15 mouse cellular contexts compared by ENCODE assay signal in the genomic region with DNA sequence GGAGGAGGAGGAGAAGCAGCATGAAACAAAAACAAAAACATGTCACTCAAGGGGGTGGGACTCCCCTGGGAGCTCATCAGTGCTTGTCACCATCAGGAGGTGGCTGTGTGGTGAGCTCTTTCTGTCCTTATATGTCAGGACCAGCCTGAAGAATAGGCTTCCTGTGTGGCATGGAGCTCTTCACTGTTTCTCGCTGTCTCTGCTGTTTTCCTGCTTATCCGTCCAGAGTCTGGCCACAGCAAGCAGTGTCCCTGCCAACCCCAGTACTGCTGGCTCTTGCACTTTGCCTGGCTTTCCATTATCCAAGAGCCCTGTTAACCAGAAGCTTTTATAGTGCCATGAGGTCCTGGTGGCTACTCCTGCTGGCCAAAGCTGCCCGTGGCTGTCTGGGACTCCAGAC.
A peak's percentile ranks its signal among the peaks of the same experiment; 100 is the strongest.
DNase-seq lines count a peak whose midpoint lies in the region; ATAC-seq lines count a peak whose summit lies in the region.
"Had no signal": no experiment of that assay in that cellular context is flagged by ENCODE, and none has a peak within 500 bp of the region (broad histone marks: within the 10 kb centered on the region; RNA-seq: fewer than 3 reads in every experiment).

No protein-coding gene starts in this region.

- H3K4me1 ChIP-seq in kidney, embryonic 14.5 days (ENCODE audit: control insufficient read depth, insufficient read depth, low read length): no peaks in the 10 kb centered on the region
- H3K4me1 ChIP-seq in kidney, embryonic 16.5 days (ENCODE audit: insufficient read depth, low read length): 0 out of 2 replicates have a peak, but pooled peaks cover 3% of the 10 kb centered on the region
- no peaks in the 10 kb centered on the region for H3K4me1 ChIP-seq in forebrain, embryonic 11.5 days (replicated peaks; ENCODE audit: control insufficient read depth, insufficient read depth, low read length)
- H3K4me1 ChIP-seq: limb, embryonic 15.5 days had no signal

- intact Hi-C loops in gastrocnemius, postnatal 14 days (cut with DNase I; ENCODE audit: low total_unique reads): loop anchor here (10.0 kb wide), 1 partner anchor 532 kb away; no protein-coding TSS in a partner anchor

- 25% methylated on average over 3 of the region's 3 CpGs for WGBS in kidney, embryonic 14.5 days
- 29% methylated on average over 3 of the region's 3 CpGs for WGBS in kidney, embryonic 16.5 days
- 42% methylated on average over 3 of the region's 3 CpGs for WGBS in forebrain, embryonic 11.5 days

- H3K27me3 ChIP-seq in kidney, embryonic 14.5 days (ENCODE audit: control insufficient read depth, insufficient read depth, low read length): no peaks in the 10 kb centered on the region
- H3K27me3 ChIP-seq in kidney, embryonic 16.5 days (ENCODE audit: insufficient read depth, low read length): no peaks in the 10 kb centered on the region
- no peaks in the 10 kb centered on the region for H3K27me3 ChIP-seq in forebrain, embryonic 11.5 days (ENCODE audit: control insufficient read depth, insufficient read depth, low read length)
- H3K27me3 ChIP-seq: neural tube, embryonic 13.5 days had no signal

- ATAC-seq in kidney, embryonic 14.5 days (ENCODE audit: low FRiP score, low TSS enrichment): no peak
- ATAC-seq in kidney, embryonic 16.5 days (ENCODE audit: low FRiP score, low TSS enrichment): 0 out of 2 replicates have a peak, but pooled peaks have one; percentile 15
- ATAC-seq in forebrain, embryonic 11.5 days (replicated peaks; ENCODE audit: low FRiP score): no peak
- ATAC-seq: inflammation-experienced regulatory T-cells, adult 6 months; liver, postnatal 0 days; Patski had no signal

- peak; percentile 7 for DNase-seq in gastrocnemius, postnatal 14 days
- no peak for DNase-seq in gastrocnemius, adult 8-10 months (ENCODE audit: low spot score in 2 of 2)
- peak; percentile 65 for DNase-seq in kidney, adult 11 months
- DNase-seq in brain, adult 2 months (ENCODE audit: low read depth, low spot score): peak; percentile 33
- DNase-seq in forebrain, embryonic 11.5 days (ENCODE audit: low spot score): no peak
- no peak for DNase-seq in urinary bladder, postnatal 14 days (ENCODE audit: low spot score)
- DNase-seq: B cell, adult 2 months; layer of hippocampus, adult 9-11 months; liver, postnatal 0 days had no signal

- no peak overlapping the region for H3K9ac ChIP-seq in kidney, embryonic 14.5 days (ENCODE audit: low read depth, low read length)
- no peak overlapping the region for H3K9ac ChIP-seq in kidney, embryonic 16.5 days (replicated peaks; ENCODE audit: low read length)
- no peak overlapping the region for H3K9ac ChIP-seq in forebrain, embryonic 11.5 days (ENCODE audit: low read length)
- H3K9ac ChIP-seq: limb, embryonic 15.5 days; liver, postnatal 0 days; neural tube, embryonic 13.5 days had no signal

- H3K27ac ChIP-seq in kidney, embryonic 14.5 days (ENCODE audit: low read depth, low read length): no peak overlapping the region
- no peak overlapping the region for H3K27ac ChIP-seq in kidney, embryonic 16.5 days (ENCODE audit: low read length)
- no peak overlapping the region for H3K27ac ChIP-seq in forebrain, embryonic 11.5 days (ENCODE audit: low read depth, low read length)
- H3K27ac ChIP-seq: limb, embryonic 15.5 days; neural tube, embryonic 13.5 days had no signal

- no peaks in the 10 kb centered on the region for H3K36me3 ChIP-seq in kidney, embryonic 14.5 days (ENCODE audit: control insufficient read depth, insufficient read depth, low read length)
- H3K36me3 ChIP-seq in kidney, embryonic 16.5 days (ENCODE audit: insufficient read depth, low read length): no peaks in the 10 kb centered on the region
- H3K36me3 ChIP-seq in forebrain, embryonic 11.5 days (ENCODE audit: control insufficient read depth, insufficient read depth, low read length): no peaks in the 10 kb centered on the region
- H3K36me3 ChIP-seq: limb, embryonic 15.5 days; neural tube, embryonic 13.5 days had no signal

- no peaks in the 10 kb centered on the region; the same call in 1 of the 2 replicates for H3K9me3 ChIP-seq in kidney, embryonic 14.5 days (ENCODE audit: control insufficient read depth, low read length)
- H3K9me3 ChIP-seq in kidney, embryonic 16.5 days (ENCODE audit: low read length): no peaks in the 10 kb centered on the region
- no peaks in the 10 kb centered on the region for H3K9me3 ChIP-seq in forebrain, embryonic 11.5 days (ENCODE audit: control insufficient read depth, low read length)
- H3K9me3 ChIP-seq: limb, embryonic 15.5 days; neural tube, embryonic 13.5 days had no signal

- H3K4me2 ChIP-seq in kidney, embryonic 14.5 days (replicated peaks; ENCODE audit: low read depth, low read length): no peak overlapping the region
- H3K4me2 ChIP-seq in kidney, embryonic 16.5 days (replicated peaks; ENCODE audit: low read depth, low read length): no peak overlapping the region
- H3K4me2 ChIP-seq in forebrain, embryonic 11.5 days (ENCODE audit: low read depth, low read length, severe bottlenecking): no peak overlapping the region
- H3K4me2 ChIP-seq: limb, embryonic 15.5 days; neural tube, embryonic 13.5 days had no signal

- H3K4me3 ChIP-seq in kidney, embryonic 14.5 days (ENCODE audit: low read length): no peak overlapping the region
- H3K4me3 ChIP-seq in kidney, embryonic 16.5 days (ENCODE audit: low read length): no peak overlapping the region
- H3K4me3 ChIP-seq in forebrain, embryonic 11.5 days (ENCODE audit: low read depth, low read length): no peak overlapping the region
- H3K4me3 ChIP-seq: limb, embryonic 15.5 days; neural tube, embryonic 13.5 days had no signal

Comparison
In these comparisons a context has a peak if more than half of its experiments do, and no peak if none do; other contexts are left out.
1. DNase-seq: peak in gastrocnemius, postnatal 14 days (single experiment), kidney, adult 11 months (single experiment) and brain, adult 2 months (single experiment); none in gastrocnemius, adult 8-10 months (0 of 2), forebrain, embryonic 11.5 days (single experiment) and urinary bladder, postnatal 14 days (single experiment).